Mouse (Mus musculus) ES-E14 (cell line): ENCODE data around the gene Prrc2a.

ENCODE experiments used
- CHD2 ChIP-seq: IDR thresholded peaks from 2 replicates; pipeline ENCODE4 v1.6.1; 2014; ENCODE audit warnings: mild to moderate bottlenecking, low read depth, low read length, inconsistent platforms
- HCFC1 ChIP-seq: IDR thresholded peaks from 2 replicates; pipeline ENCODE4 v1.6.1; 2012; ENCODE audit warnings: low read length, inconsistent platforms, borderline replicate concordance; ENCODE audit not compliant: insufficient read depth
- ZC3H11A ChIP-seq: IDR thresholded peaks from 2 replicates; pipeline ENCODE4 v1.6.1; 2012; ENCODE audit warnings: low read depth, mild to moderate bottlenecking, inconsistent platforms, low read length, borderline replicate concordance

- TF ChIP-seq HCFC1: no peak
- TF ChIP-seq ZC3H11A: no peak
- no peak for TF ChIP-seq CHD2
Observed at GRCm38 (mm10) chr17:35187959-35188610, 23.4 kb upstream of the Prrc2a start, which contains the start of gene Lst1.
